Mouse (Mus musculus) lung, postnatal 0 days (tissue): ENCODE data around the gene Lypd6.

Source experiments
- CTCF ChIP-seq: IDR thresholded peaks from 2 replicates; pipeline ENCODE4 v1.5.1; 2016; ENCODE audit warnings: antibody characterized with exemption, mild to moderate bottlenecking
- EP300 ChIP-seq: IDR thresholded peaks from 2 replicates; pipeline ENCODE4 v1.6.1; 2016; ENCODE audit warnings: antibody characterized with exemption, mild to moderate bottlenecking, control low read depth

DNA sequence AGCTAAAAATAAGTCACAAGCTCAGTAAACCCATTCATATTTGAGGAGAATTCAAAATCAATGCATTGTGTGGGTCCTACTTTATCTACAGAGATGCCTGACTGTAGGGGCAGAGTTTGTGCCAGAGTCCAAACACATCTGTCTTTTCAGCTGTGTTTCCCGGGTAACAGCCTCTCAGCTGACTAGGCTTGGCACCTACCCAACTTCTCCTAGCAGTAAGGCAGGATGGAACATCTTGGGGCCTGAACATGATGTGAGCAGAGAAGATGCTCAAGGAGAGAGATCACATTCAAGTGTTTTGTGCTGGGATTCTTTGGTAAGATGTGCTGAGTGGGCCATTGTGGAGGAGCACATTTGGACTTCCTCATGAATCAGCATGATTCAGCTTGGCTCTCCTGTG, 130.5 kb downstream of the Lypd6 start:
- no peak for TF ChIP-seq CTCF
- no peak for TF ChIP-seq EP300
